Mouse (Mus musculus): ENCODE measurements around the gene Phf21a.

GRCm38 (mm10) chr2:92202319-92203040 lies 109.6 kb downstream of the Phf21a start:
- TF ChIP-seq GATA1 (IDR thresholded peaks at IDR 0.05; ENCODE audit: low read length) (no peak), TAL1 (IDR thresholded peaks at IDR 0.05; ENCODE audit: low read length) (no peak)
